Mouse (Mus musculus) spleen, adult 2 months (tissue): ENCODE data around the gene Col4a3bp. TPM values are rescaled to one million over a fixed set of nuclear protein-coding genes. Genes with fewer than 3 reads are reported as not detected.
"Not testable (repeated sequence)": the region's sequence is repeated elsewhere in the genome, so short reads cannot be mapped to it uniquely, and the experiment has no call there.

Source experiments
- DNase-seq, 2 experiments: peaks; one replicate each; pipeline versions ENCODE4 v3.0.0 to v3.0.0-alpha.2; 2012 to 2021; ENCODE audit warnings: low spot score in 2 of 2, low read depth in 1 of 2
- H3K27ac ChIP-seq: fragments of 200-500 bp; 2 replicates; pipeline ENCODE4 v1.5.1; 2012; ENCODE audit warnings: low read length, inconsistent platforms; ENCODE audit not compliant: insufficient read depth
- H3K27me3 ChIP-seq: fragments of 200-500 bp; 2 replicates; pipeline ENCODE4 v1.6.1; 2012; ENCODE audit warnings: mild to moderate bottlenecking, moderate library complexity, low read length, inconsistent platforms; ENCODE audit not compliant: control insufficient read depth, insufficient read depth
- H3K36me3 ChIP-seq: fragments of 200-500 bp; 2 replicates; pipeline ENCODE4 v1.6.1; 2012; ENCODE audit warnings: mild to moderate bottlenecking, low read length, inconsistent platforms; ENCODE audit not compliant: control insufficient read depth, insufficient read depth
- H3K4me1 ChIP-seq: fragments of 200-500 bp; 2 replicates; pipeline ENCODE4 v1.6.1; 2011; ENCODE audit warnings: inconsistent platforms; ENCODE audit not compliant: control insufficient read depth, insufficient read depth, insufficient read length
- H3K4me3 ChIP-seq: fragments of 200-500 bp; 2 replicates; pipeline ENCODE4 v1.5.1; 2011; ENCODE audit warnings: mild to moderate bottlenecking, inconsistent platforms; ENCODE audit not compliant: insufficient read depth, insufficient read length; ENCODE audit errors: extremely low read depth
- CTCF ChIP-seq: fragments of 200-500 bp; IDR thresholded peaks from 2 replicates; pipeline ENCODE4 v1.5.1; 2011; ENCODE audit warnings: mild to moderate bottlenecking, inconsistent platforms; ENCODE audit not compliant: insufficient read depth, insufficient read length, insufficient replicate concordance; ENCODE audit errors: extremely low read depth
- POLR2A ChIP-seq: fragments of 200-500 bp; IDR thresholded peaks from 2 replicates; pipeline ENCODE4 v1.6.1; 2011; ENCODE audit warnings: low read depth, low read length, inconsistent platforms
- WGBS: fragments of 180-500 bp; shearing (Covaris S2); methylation state at CpG from one replicate; pipeline ENCODE4 v1.1.7; 2018; 5-methylcytosine and 5-hydroxymethylcytosine counted together
- polyA plus RNA-seq: library from polyadenylated mRNA; depleted of rRNA; stranded (reverse); fragments of >200 nt; gene quantifications from 2 replicates; pipeline ENCODE4 v1.2.3, GENCODE M21; 2012

The Col4a3bp gene
- polyA plus RNA-seq, 1 experiment = 9.5 TPM

GRCm38 (mm10) chr13:96656673-96657072 is 114.3 kb downstream of the Col4a3bp start:
- DNase-seq = no peak
- TF ChIP-seq POLR2A (no peak), CTCF (no peak)
- WGBS = 84% methylated on average over 1 of the region's 1 CpGs
- Histone ChIP-seq H3K27ac (no peak overlapping the region), H3K4me3 (no peak overlapping the region), H3K4me1 (no peaks in the 10 kb centered on the region), H3K36me3 (peaks cover 63% of the 10 kb centered on the region), H3K27me3 (no peaks in the 10 kb centered on the region)

- Histone ChIP-seq H3K27ac (no peak overlapping the region), H3K4me1 (no peaks in the 10 kb centered on the region), H3K4me3 (no peak overlapping the region), H3K36me3 (peaks cover 66% of the 10 kb centered on the region), H3K27me3 (no peaks in the 10 kb centered on the region)
- no peak for DNase-seq
- WGBS = 97% methylated on average over 7 of the region's 7 CpGs
- TF ChIP-seq POLR2A = no peak
- TF ChIP-seq CTCF = no peak
These were observed 116.5 kb downstream of the Col4a3bp start for GRCm38 (mm10) chr13:96658936-96659335.

- no peak for TF ChIP-seq POLR2A
- no peak for TF ChIP-seq CTCF
- H3K4me1 ChIP-seq = no peaks in the 10 kb centered on the region
- WGBS = 87% methylated on average over 10 of the region's 10 CpGs
- no peaks in the 10 kb centered on the region for H3K27me3 ChIP-seq
- H3K4me3 ChIP-seq = no peak overlapping the region
- H3K27ac ChIP-seq = no peak overlapping the region
- DNase-seq = no peak
- peaks cover 64% of the 10 kb centered on the region for H3K36me3 ChIP-seq
These were observed 117.9 kb downstream of the Col4a3bp start for GRCm38 (mm10) chr13:96660095-96660860.

GRCm38 (mm10) chr13:96663120-96663519 is 120.7 kb downstream of the Col4a3bp start:
- H3K4me1 ChIP-seq = not testable (repeated sequence)
- peaks cover 50% of the 10 kb centered on the region for H3K36me3 ChIP-seq
- 99% methylated on average over 4 of the region's 4 CpGs for WGBS

GRCm38 (mm10) chr13:96664419-96664974 is 122.1 kb downstream of the Col4a3bp start:
- Histone ChIP-seq H3K4me3 (no peak overlapping the region), H3K27ac (no peak overlapping the region), H3K36me3 (peaks cover 38% of the 10 kb centered on the region), H3K27me3 (no peaks in the 10 kb centered on the region), H3K4me1 (0 out of 2 replicates have a peak, but pooled peaks cover 2% of the 10 kb centered on the region)
- TF ChIP-seq POLR2A (no peak), CTCF (no peak)
- DNase-seq = no peak
- 69% methylated on average over 7 of the region's 7 CpGs for WGBS

More at GRCm38 (mm10) chr13:96663120-96663519, 120.7 kb downstream of the Col4a3bp start:
- H3K27me3 ChIP-seq, DNase-seq, H3K4me3 ChIP-seq, H3K27ac ChIP-seq: not testable (repeated sequence)

GRCm38 (mm10) chr13:96670019-96670405 is 127.6 kb downstream of the Col4a3bp start:
- H3K27ac ChIP-seq = peak overlapping the region; percentile 83; the same call in 1 of the 2 replicates
- DNase-seq = no peak
- no peak for TF ChIP-seq POLR2A
- no peak for TF ChIP-seq CTCF

More at GRCm38 (mm10) chr13:96670019-96670405, 127.6 kb downstream of the Col4a3bp start:
- WGBS = 3% methylated on average over 13 of the region's 13 CpGs
- Histone ChIP-seq H3K36me3 (peaks cover 6% of the 10 kb centered on the region), H3K27me3 (no peaks in the 10 kb centered on the region), H3K4me3 (peak overlapping the region; percentile 83), H3K4me1 (peaks cover 8% of the 10 kb centered on the region; the same call in 1 of the 2 replicates)
